16 mouse cellular contexts compared by ENCODE assay signal in genomic region chr16:13208087-13208486, GRCm38 (mm10). TPM values are rescaled to one million over a fixed set of nuclear protein-coding genes. Genes with fewer than 3 reads are reported as not detected.
DNase-seq lines count a peak whose midpoint lies in the region; ATAC-seq and TF ChIP-seq lines count a peak whose summit lies in the region.
"Had no signal": no experiment of that assay in that cellular context is flagged by ENCODE, and none has a peak within 500 bp of the region (broad histone marks: within the 10 kb centered on the region; RNA-seq: fewer than 3 reads in every experiment).

No protein-coding gene starts in this region.

- H3K4me1 ChIP-seq in heart, postnatal 0 days (ENCODE audit: control insufficient read depth, insufficient read depth): 0 out of 2 replicates have a peak, but pooled peaks cover 4% of the 10 kb centered on the region
- H3K4me1 ChIP-seq in heart, embryonic 12.5 days (replicated peaks): no peaks in the 10 kb centered on the region
- H3K4me1 ChIP-seq: lung, embryonic 15.5 days; megakaryocyte, embryonic 14.5 days had no signal

- H3K27me3 ChIP-seq in heart, postnatal 0 days (ENCODE audit: control insufficient read depth, insufficient read depth, low read length): no peaks in the 10 kb centered on the region
- H3K27me3 ChIP-seq in heart, embryonic 12.5 days (replicated peaks): no peaks in the 10 kb centered on the region
- H3K27me3 ChIP-seq: lung, embryonic 15.5 days had no signal

- TF ChIP-seq CTCF in heart, postnatal 0 days (IDR thresholded peaks at IDR 0.05; ENCODE audit: low read depth): no peak

- H3K4me2 ChIP-seq in heart, postnatal 0 days (ENCODE audit: low read depth, low read length): no peak overlapping the region
- no peak overlapping the region for H3K4me2 ChIP-seq in heart, embryonic 12.5 days
- H3K4me2 ChIP-seq: lung, embryonic 15.5 days had no signal

- no peak overlapping the region for H3K4me3 ChIP-seq in heart, postnatal 0 days (ENCODE audit: low read depth, low read length)
- no peak overlapping the region for H3K4me3 ChIP-seq in heart, embryonic 12.5 days
- H3K4me3 ChIP-seq: erythroblast, embryonic 14.5 days; hindbrain, embryonic 10.5 days; lung, embryonic 15.5 days; megakaryocyte, embryonic 14.5 days had no signal

- no peak for TF ChIP-seq EP300 in heart, postnatal 0 days (IDR thresholded peaks at IDR 0.05; ENCODE audit: low read depth)

- H3K36me3 ChIP-seq in heart, postnatal 0 days (replicated peaks; ENCODE audit: control insufficient read depth, insufficient read depth, low read length): no peaks in the 10 kb centered on the region
- H3K36me3 ChIP-seq in heart, embryonic 12.5 days: no peaks in the 10 kb centered on the region
- H3K36me3 ChIP-seq: hindbrain, embryonic 10.5 days; lung, embryonic 15.5 days had no signal

- no peak overlapping the region for H3K9ac ChIP-seq in heart, postnatal 0 days (replicated peaks; ENCODE audit: low read depth, low read length)
- H3K9ac ChIP-seq in heart, embryonic 12.5 days: no peak overlapping the region
- H3K9ac ChIP-seq: lung, embryonic 15.5 days had no signal

- peak; percentile 68 for ATAC-seq in heart, postnatal 0 days (ENCODE audit: insufficient read depth, low read depth)
- no peak for ATAC-seq in heart, embryonic 12.5 days (ENCODE audit: insufficient number of reproducible peaks, low FRiP score)

- 39% methylated on average over 3 of the region's 3 CpGs for WGBS in heart, postnatal 0 days
- WGBS in heart, embryonic 12.5 days: 28% methylated on average over 3 of the region's 3 CpGs

- H3K27ac ChIP-seq in heart, postnatal 0 days (ENCODE audit: low read depth): no peak overlapping the region
- no peak overlapping the region for H3K27ac ChIP-seq in heart, embryonic 12.5 days (ENCODE audit: poor library complexity, severe bottlenecking)
- H3K27ac ChIP-seq: hindbrain, embryonic 10.5 days; lung, embryonic 15.5 days had no signal

- H3K9me3 ChIP-seq in heart, postnatal 0 days (replicated peaks; ENCODE audit: control insufficient read depth, low read length): no peaks in the 10 kb centered on the region
- H3K9me3 ChIP-seq in heart, embryonic 12.5 days (replicated peaks): no peaks in the 10 kb centered on the region
- H3K9me3 ChIP-seq: hindbrain, embryonic 10.5 days; lung, embryonic 15.5 days; megakaryocyte, embryonic 14.5 days had no signal

- peak; percentile 45 for DNase-seq in adrenal gland, postnatal 14 days
- DNase-seq in adrenal gland, adult 18-20 months (ENCODE audit: low spot score in 2 of 2): no peak
- no peak for DNase-seq in heart, postnatal 0 days (ENCODE audit: low spot score)
- peak; percentile 59 for DNase-seq in 3T3-L1 (ENCODE audit: low read depth, low spot score)
- DNase-seq in mesoderm, embryonic 11.5 days (ENCODE audit: low read depth, low spot score): peak; percentile 32
- no peak for DNase-seq in kidney, postnatal 4 days
- no peak for DNase-seq in cerebellum, postnatal 25 days
- DNase-seq: cerebellum, adult 11-12 months; kidney, adult 11 months; kidney, postnatal 25 days; liver had no signal

RNA-seq across cellular contexts. Expression of gene Mrtfb, which starts 48.2 kb away (rescaled TPM):
- 32.3 and 34.5 TPM in 2 replicates for total RNA-seq in adrenal gland, postnatal 14 days (2021)
- total RNA-seq in adrenal gland, adult 18-20 months (2021): 10 to 100 TPM; 19.8 to 24.9 TPM
- 11.9 and 17.2 TPM in 2 replicates for total RNA-seq in heart, postnatal 0 days (2014; rRNA removed; ENCODE audit: low replicate concordance)
- polyA plus RNA-seq in heart, postnatal 0 days (2015; fragmentation: Nextera tagmentation; extraction: Ambion mirVana): 11.7 and 12.6 TPM in 2 replicates
- 15.2 and 15.5 TPM in 2 replicates for polyA plus RNA-seq in heart, embryonic 12.5 days (2016; fragmentation: Nextera tagmentation; extraction: Ambion mirVana)

Comparison
In these comparisons a context has a peak if more than half of its experiments do, and no peak if none do; other contexts are left out.
1. DNase-seq: peak in adrenal gland, postnatal 14 days (single experiment), 3T3-L1 (single experiment) and mesoderm, embryonic 11.5 days (single experiment); none in adrenal gland, adult 18-20 months (0 of 2), heart, postnatal 0 days (single experiment), kidney, postnatal 4 days (0 of 2) and cerebellum, postnatal 25 days (0 of 2).